Mouse (Mus musculus) hindbrain, postnatal 0 days (tissue): ENCODE measurements at regions not wholly inside any gene's neighbourhood (a gene's known extent, or its start where the extent isn't known, plus 50 kb on each side); places are given as distances from the start of the nearest gene placed in this dataset.

Experiments used
- ATAC-seq: fragments of 200-750 bp; cut with Nextera tagmentation; 2 replicates; pipeline ENCODE4 v1.8.0; 2017; ENCODE audit warnings: mild to moderate bottlenecking, moderate TSS enrichment, moderate library complexity
- DNase-seq: peaks from one replicate; pipeline ENCODE4 v3.0.0-alpha.2; 2015; ENCODE audit warnings: low spot score
- H3K27ac ChIP-seq: fragments of 300-500 bp; sonication (generic); 2 replicates; pipeline ENCODE4 v1.5.1; 2014; ENCODE audit warnings: mild to moderate bottlenecking
- H3K27me3 ChIP-seq: fragments of 300-500 bp; sonication (generic); 2 replicates; pipeline ENCODE4 v1.6.1; 2014; ENCODE audit warnings: low read length, mixed read lengths; ENCODE audit not compliant: insufficient read depth
- H3K36me3 ChIP-seq: fragments of 300-500 bp; sonication (generic); 2 replicates; pipeline ENCODE4 v1.6.1; 2014; ENCODE audit warnings: low read length, mixed read lengths; ENCODE audit not compliant: insufficient read depth
- H3K4me1 ChIP-seq: fragments of 300-500 bp; sonication (generic); 2 replicates; pipeline ENCODE4 v1.6.1; 2014; ENCODE audit warnings: antibody characterized with exemption, low read length, mixed read lengths; ENCODE audit not compliant: insufficient read depth
- H3K4me2 ChIP-seq: fragments of 300-500 bp; sonication (generic); 2 replicates; pipeline ENCODE4 v1.6.1; 2014; ENCODE audit warnings: low read depth, mild to moderate bottlenecking, low read length, moderate library complexity, mixed read lengths
- H3K4me3 ChIP-seq: fragments of 300-500 bp; sonication (generic); 2 replicates; pipeline ENCODE4 v1.5.1; 2014; ENCODE audit warnings: low read length
- H3K9ac ChIP-seq: fragments of 300-500 bp; sonication (generic); replicated peaks from 2 replicates; pipeline ENCODE4 v1.6.1; 2014; ENCODE audit warnings: mild to moderate bottlenecking, low read length, moderate library complexity, mixed read lengths
- H3K9me3 ChIP-seq: fragments of 300-500 bp; sonication (generic); 2 replicates; pipeline ENCODE4 v1.6.1; 2016; ENCODE audit warnings: low read length, mixed read lengths
- CTCF ChIP-seq: IDR thresholded peaks from 2 replicates; pipeline ENCODE4 v1.5.1; 2016; ENCODE audit warnings: antibody characterized with exemption, control low read depth, low read depth
- WGBS: fragments of 180-500 bp; shearing (Covaris S2); extraction: QIAGEN DNeasy Blood & Tissue Kit; methylation state at CpG from one replicate; pipeline ENCODE4 v1.1.7; 2014; 5-methylcytosine and 5-hydroxymethylcytosine counted together

DNA sequence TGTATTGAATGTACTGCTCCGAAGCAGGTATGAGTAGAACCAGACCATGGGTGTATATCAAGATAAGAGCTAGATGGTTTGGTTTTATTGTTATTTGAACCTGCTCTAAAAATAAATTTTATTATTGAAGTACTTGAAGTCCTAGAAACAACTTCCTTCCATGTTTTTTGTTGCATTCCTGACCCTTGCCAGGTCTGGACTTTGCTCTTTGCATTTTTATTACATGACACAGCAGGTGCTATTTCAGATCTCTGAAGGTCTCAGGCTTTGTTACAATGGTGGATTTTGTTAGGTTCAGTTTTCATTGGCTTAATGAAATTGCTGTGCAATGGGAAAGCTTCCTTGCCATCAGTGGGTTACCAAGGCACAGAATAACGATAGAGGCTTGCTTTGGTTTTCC, 184.0 kb upstream of the Suclg2 start:
- Histone ChIP-seq H3K4me2 (no peak overlapping the region), H3K9ac (no peak overlapping the region), H3K36me3 (no peaks in the 10 kb centered on the region), H3K9me3 (no peaks in the 10 kb centered on the region), H3K4me3 (no peak overlapping the region), H3K27ac (no peak overlapping the region), H3K27me3 (no peaks in the 10 kb centered on the region), H3K4me1 (no peaks in the 10 kb centered on the region)
- ATAC-seq, result no peak
- TF ChIP-seq CTCF, result no peak
- no peak for DNase-seq
- WGBS, result 85% methylated on average over 2 of the region's 2 CpGs

DNA sequence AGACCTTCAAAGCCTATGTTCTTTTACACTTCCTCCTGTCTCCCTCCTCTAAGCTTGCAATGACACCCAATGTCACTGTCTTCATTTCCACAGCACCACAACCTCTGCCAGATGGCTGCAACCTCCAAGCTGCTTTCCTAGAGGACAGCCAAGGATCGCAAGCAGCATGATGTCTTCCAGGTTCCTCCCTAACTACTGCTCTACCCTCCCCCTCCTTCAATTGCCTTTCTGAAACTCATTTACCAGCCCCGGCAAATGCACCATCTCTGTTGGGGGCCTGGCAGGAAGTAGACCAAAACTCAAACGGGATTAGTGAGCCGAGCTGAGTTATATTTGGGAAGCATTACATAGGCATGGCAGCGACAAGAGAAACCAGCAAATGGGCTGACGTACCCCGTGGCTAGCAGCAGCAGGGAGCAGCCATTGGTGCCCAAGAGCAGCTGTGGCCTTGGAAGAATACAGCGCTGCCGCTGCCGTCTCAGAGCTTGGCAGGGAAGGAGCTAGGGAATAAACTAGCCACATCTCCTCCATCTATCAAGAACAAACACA, 185.6 kb upstream of the Suclg2 start:
- H3K36me3 ChIP-seq, result no peaks in the 10 kb centered on the region
- no peaks in the 10 kb centered on the region for H3K9me3 ChIP-seq
- H3K27me3 ChIP-seq, result no peaks in the 10 kb centered on the region
- 25% methylated on average over 10 of the region's 10 CpGs for WGBS
- H3K4me2 ChIP-seq, result no peak overlapping the region
- H3K4me1 ChIP-seq, result no peaks in the 10 kb centered on the region
- DNase-seq (peak; percentile 45), ATAC-seq (peak; percentile 69)
- peak overlapping the region; percentile 17; the same call in 1 of the 2 replicates for H3K27ac ChIP-seq
- no peak overlapping the region for H3K4me3 ChIP-seq
- no peak for TF ChIP-seq CTCF
- H3K9ac ChIP-seq, result no peak overlapping the region

DNA sequence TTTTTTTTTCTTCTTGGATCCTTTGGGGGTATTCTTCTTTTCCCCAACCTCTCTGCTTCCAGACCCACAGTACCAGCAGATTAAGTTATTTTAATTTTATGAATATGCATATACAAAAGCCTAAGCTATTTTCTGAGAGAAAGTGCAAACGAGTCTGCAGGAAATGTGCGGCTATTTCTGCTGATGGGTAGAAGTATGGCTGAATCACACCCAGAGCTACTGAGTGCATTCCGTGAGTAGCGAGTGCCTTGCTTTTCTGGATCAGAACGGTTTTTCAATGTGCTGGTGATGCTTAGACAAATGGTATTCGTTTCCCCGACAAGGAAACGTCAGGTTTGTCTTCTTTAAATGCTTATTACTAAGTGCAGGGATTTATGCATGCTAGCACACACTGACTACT, 186.5 kb upstream of the Suclg2 start:
- ATAC-seq (no peak), DNase-seq (no peak)
- Histone ChIP-seq H3K4me1 (no peaks in the 10 kb centered on the region), H3K27ac (no peak overlapping the region), H3K27me3 (no peaks in the 10 kb centered on the region), H3K36me3 (no peaks in the 10 kb centered on the region), H3K4me3 (no peak overlapping the region), H3K9me3 (no peaks in the 10 kb centered on the region), H3K9ac (no peak overlapping the region), H3K4me2 (no peak overlapping the region)
- TF ChIP-seq CTCF, result no peak
- 84% methylated on average over 8 of the region's 8 CpGs for WGBS

DNA sequence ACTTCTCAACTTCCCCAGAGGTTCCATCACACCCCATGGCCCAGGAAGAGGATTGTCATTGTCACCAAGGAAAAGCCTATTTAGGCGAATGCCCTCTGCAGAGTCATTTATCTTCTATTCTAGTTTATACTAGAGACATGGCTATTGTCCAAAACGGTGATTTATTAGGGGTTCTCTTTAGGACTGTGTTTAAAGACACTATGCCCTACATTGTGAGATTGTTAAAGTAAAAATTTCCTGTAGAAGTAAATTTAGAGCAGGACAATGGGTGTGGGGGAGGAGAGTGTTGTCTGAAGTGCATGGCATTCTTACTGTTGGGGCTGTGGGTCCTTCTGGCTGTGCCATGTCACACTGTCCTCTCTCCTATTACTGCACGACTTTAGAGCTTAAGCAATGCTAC, 191.2 kb upstream of the Fam19a1 start:
- no peak for ATAC-seq
- DNase-seq, result no peak

DNA sequence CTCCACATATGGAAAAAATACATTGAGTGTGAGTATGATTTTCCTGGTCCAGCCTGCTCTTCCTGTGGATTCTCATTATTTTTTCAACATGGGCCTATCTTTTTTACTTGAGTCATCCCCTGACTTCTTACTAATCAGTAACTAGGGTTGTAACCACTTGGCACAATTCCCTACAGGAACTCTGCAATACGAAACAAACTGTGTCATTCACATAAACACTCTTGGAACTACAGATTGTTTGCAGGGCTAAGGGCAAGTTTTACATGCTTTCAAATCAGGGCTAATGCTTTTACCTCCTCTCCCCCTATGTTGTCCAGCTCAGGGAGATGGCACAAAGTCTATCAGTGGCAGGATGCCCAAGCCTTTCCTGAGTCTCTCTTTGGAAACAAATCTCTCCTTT, 178.4 kb upstream of the Fam19a1 start:
- Histone ChIP-seq H3K9me3 (no peaks in the 10 kb centered on the region), H3K27me3 (no peaks in the 10 kb centered on the region), H3K4me2 (no peak overlapping the region), H3K9ac (no peak overlapping the region), H3K27ac (no peak overlapping the region), H3K4me3 (no peak overlapping the region), H3K4me1 (no peaks in the 10 kb centered on the region), H3K36me3 (no peaks in the 10 kb centered on the region)
- ATAC-seq (no peak), DNase-seq (no peak)
- no peak for TF ChIP-seq CTCF
- 45% methylated on average over 1 of the region's 1 CpGs for WGBS

More for the DNA sequence above, 191.2 kb upstream of the Fam19a1 start:
- no peak for TF ChIP-seq CTCF
- no peak overlapping the region for H3K9ac ChIP-seq
- no peaks in the 10 kb centered on the region for H3K4me1 ChIP-seq
- no peak overlapping the region for H3K4me2 ChIP-seq
- H3K4me3 ChIP-seq, result no peak overlapping the region
- WGBS, result 51% methylated on average over 3 of the region's 3 CpGs
- no peaks in the 10 kb centered on the region for H3K36me3 ChIP-seq
- no peaks in the 10 kb centered on the region for H3K9me3 ChIP-seq
- H3K27ac ChIP-seq, result no peak overlapping the region
- no peaks in the 10 kb centered on the region for H3K27me3 ChIP-seq

DNA sequence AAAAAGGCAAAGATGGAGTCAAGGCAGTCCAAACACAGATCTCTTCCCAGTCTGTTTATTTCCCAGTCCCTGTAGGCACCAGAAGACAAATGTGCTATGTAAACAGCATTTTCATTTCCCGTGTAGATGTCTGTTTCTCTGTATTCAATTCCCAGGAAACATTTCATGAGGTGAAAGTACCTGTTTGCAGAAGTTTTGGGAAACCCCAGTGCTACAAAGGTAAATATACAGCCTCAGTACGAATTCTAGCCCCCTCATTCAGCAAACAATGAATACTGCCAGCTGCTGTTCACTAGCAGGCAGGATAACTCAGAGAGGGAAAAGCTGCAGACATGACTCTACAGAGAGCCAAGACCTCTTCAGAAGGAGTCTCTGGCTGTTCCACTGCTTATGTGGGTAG, 176.4 kb upstream of the Fam19a1 start:
- TF ChIP-seq CTCF, result no peak
- no peak overlapping the region for H3K4me2 ChIP-seq
- H3K4me3 ChIP-seq, result no peak overlapping the region
- H3K9ac ChIP-seq, result no peak overlapping the region
- no peak for ATAC-seq
- no peaks in the 10 kb centered on the region for H3K4me1 ChIP-seq
- no peak overlapping the region for H3K27ac ChIP-seq
- no peaks in the 10 kb centered on the region for H3K36me3 ChIP-seq
- DNase-seq, result no peak
- 52% methylated on average over 2 of the region's 2 CpGs for WGBS
- no peaks in the 10 kb centered on the region for H3K9me3 ChIP-seq
- no peaks in the 10 kb centered on the region for H3K27me3 ChIP-seq

DNA sequence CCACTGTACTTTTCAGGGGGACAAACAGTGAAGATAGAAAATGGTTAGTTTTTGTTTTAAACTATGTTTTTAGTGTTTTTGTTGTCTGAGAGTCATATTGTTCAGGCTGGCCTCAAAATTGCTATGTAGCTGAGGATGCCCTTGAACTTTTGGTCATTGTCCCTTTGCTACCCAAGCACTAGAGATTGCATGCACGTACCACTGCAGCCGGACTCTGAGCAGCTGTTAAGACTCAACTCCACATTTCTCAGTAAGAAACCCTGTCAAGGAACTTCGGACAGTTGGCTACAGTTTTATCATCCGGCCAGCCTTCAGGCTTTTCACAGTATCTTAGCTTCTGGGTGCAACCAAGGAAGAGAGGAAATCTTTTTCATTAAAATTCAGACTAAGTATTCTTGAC, 173.9 kb upstream of the Fam19a1 start:
- no peak overlapping the region for H3K27ac ChIP-seq
- no peak for TF ChIP-seq CTCF
- no peak overlapping the region for H3K4me3 ChIP-seq
- no peaks in the 10 kb centered on the region for H3K4me1 ChIP-seq
- H3K27me3 ChIP-seq, result no peaks in the 10 kb centered on the region
- H3K9ac ChIP-seq, result no peak overlapping the region
- ATAC-seq (no peak), DNase-seq (no peak)
- no peaks in the 10 kb centered on the region for H3K36me3 ChIP-seq
- no peak overlapping the region for H3K4me2 ChIP-seq
- 88% methylated on average over 4 of the region's 4 CpGs for WGBS
- no peaks in the 10 kb centered on the region for H3K9me3 ChIP-seq
